Mouse (Mus musculus) Patski (cell line): ENCODE results near the gene Rcor3. TPM values are rescaled to one million over a fixed set of nuclear protein-coding genes. Genes with fewer than 3 reads are reported as not detected.

Source experiments
- ATAC-seq: fragments of 100-300 bp; one replicate; pipeline ENCODE4 v1.8.0; 2021
- CTCF ChIA-PET: fragments of 350-600 bp; sonication (Branson Sonifier 250); formaldehyde crosslinking; loops from one replicate; lab custom pipeline; 2022; ENCODE audit warnings: inconsistent platforms; lab: Charles Lee
- POLR2A ChIA-PET: fragments of 350-600 bp; sonication (Branson Sonifier 250); formaldehyde crosslinking; loops from one replicate; lab custom pipeline; 2022; ENCODE audit warnings: antibody characterized with exemption, inconsistent platforms; lab: Charles Lee
- DNase-seq: peaks from one replicate; pipeline ENCODE4 v3.0.0-alpha.2; 2011; ENCODE audit warnings: low read depth, low spot score
- H3K27me3 ChIP-seq: fragments of 371-371 bp; one replicate; pipeline ENCODE4 v1.5.1; 2021
- CTCF ChIP-seq: fragments of 100-300 bp; IDR thresholded peaks from one replicate; pipeline ENCODE4 v1.5.1; 2021
- in situ Hi-C: fragments of 300-500 bp; cut with MboI; formaldehyde crosslinking; loops from 3 replicates; pipeline ENCODE4 v1.11.1; 2018; ENCODE audit warnings: low pct_unique_long_range_greater_than_20kb, mixed read lengths
- polyA plus RNA-seq: library from polyadenylated mRNA; unstranded; gene quantifications from one replicate; pipeline ENCODE4 v1.2.3, GENCODE M21; 2021

Rcor3 gene
- polyA plus RNA-seq, 1 experiment from 2014 or later, result 34.2 TPM

GRCm38 (mm10) chr1:192094451-192095170 is 43.3 kb downstream of the Rcor3 start:
- CTCF ChIA-PET, result interaction anchor here (0.7 to 8.1 kb wide), 11 partner anchors 9 to 264 kb away, joined by 3 to 84 read pairs (median 8); no protein-coding TSS in a partner anchor
- ATAC-seq (no peak), DNase-seq (no peak)
- no peak for TF ChIP-seq CTCF
- POLR2A ChIA-PET, result interaction anchor here (1.2 kb wide), 1 partner anchor 130 kb away, joined by 3 read pairs; no protein-coding TSS in a partner anchor
- no peaks in the 10 kb centered on the region for H3K27me3 ChIP-seq
- in situ Hi-C loops, result loop anchor here (5.0 kb wide), 2 partner anchors 127 to 262 kb away; no protein-coding TSS in a partner anchor

DNA sequence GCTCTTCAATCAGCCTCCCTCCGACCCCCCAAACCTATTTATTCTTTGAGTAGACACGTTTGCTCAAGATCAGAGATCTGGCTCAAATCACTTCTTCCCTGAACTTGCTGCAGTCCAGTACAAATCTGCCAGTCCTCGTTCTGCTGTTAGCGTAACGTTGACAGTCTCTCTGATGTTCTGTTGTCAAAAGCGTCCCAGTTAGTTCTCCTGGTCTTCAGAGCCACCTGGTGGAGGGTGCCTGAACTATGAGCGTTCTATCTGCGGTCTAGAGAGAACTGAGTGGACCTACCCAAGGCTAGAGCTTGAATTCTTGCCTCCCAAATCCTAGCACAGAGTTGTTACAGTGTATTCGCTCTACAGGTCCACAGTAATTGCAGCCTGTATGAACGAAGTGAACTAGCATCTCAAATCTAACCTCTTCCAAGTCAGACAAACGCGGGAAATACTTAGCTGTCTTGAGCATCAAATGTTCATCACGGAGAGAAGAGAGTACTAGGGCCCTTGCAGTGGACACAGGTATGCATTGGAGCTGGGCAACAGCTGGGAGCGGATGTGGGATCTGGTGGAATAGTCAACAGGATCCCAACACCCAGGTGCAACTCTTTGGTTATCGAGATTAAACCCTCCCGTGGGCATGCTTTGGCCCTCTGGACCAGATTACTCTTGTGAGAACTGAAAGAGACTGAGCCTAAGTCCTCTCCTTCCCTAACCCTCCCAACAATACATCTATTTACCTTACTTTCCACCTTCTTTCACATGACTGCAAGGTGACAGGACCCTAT is 44.8 kb downstream of the Rcor3 start:
- H3K27me3 ChIP-seq, result no peaks in the 10 kb centered on the region
- in situ Hi-C loops, result loop anchor here (5.0 kb wide), 1 partner anchor 126 kb away; no protein-coding TSS in a partner anchor
- no peak for TF ChIP-seq CTCF
- ChIA-PET CTCF (interaction anchor here (0.6 to 8.1 kb wide), 26 partner anchors 8 to 266 kb away, joined by 3 to 84 read pairs (median 5); partner anchors contain the start of gene Rd3), POLR2A (interaction anchor here (0.6 to 1.7 kb wide), 2 partner anchors 21 to 129 kb away, joined by 3 to 7 read pairs; no protein-coding TSS in a partner anchor)
- ATAC-seq, result peak; percentile 83
- no peak for DNase-seq

DNA sequence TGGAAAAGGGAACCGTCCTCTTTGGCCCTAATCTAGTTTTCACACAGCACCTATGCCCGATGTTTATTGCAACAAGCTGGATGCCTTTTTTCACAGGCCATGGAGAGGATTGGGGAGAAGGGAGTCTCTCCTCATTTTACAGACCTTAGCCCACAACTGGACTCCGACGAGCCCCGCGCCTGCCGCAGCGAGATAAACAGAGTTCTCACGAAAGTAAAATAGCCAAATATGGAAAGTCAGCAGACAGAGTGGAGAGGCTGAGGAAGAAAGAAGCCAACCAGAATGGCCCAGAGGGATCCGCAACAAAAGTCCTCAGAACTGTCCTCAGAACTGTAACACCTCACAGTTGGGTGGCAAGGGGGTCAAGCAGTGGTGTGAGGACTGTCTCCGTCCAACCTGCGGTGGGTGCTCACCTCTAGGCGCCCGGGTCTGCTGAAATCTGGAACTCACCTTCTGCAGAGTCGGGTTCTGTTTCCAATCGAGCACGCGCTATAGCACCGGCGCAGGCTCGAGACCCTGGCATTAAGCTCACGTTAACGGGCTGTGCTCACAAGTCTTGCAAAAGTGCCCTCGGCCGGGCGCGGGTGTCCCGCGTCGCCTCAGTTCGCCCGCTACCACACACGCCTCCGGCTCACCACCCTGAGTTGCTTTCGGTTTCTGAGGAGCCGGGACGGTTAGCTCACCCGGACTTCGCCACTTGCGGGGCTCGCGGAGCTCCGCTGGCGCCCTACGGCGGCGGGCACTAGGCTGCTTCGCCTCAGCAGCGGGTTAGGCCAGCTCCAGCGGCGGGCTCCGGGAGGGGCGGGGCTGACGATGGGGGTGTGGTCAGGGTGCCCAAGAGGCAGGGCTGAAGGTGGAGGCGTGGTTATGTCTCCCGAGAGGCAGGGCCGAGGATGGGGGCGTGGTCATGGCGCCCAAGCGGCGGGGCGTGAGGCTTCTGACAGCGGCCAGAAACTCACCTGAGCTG is 45.8 kb downstream of the Rcor3 start, which contains the start of gene Traf5:
Traf5 (minus strand) TSS at position 754 of the 967 bp plus-strand sequence.
- CTCF ChIA-PET, result interaction anchor here (1.0 to 8.1 kb wide), 14 partner anchors 13 to 261 kb away, joined by 3 to 84 read pairs (median 9); no protein-coding TSS in a partner anchor
- TF ChIP-seq CTCF, result no peak
- ATAC-seq (peak; percentile 96), DNase-seq (peak; percentile 43)
- POLR2A ChIA-PET, result interaction anchor here (0.6 to 1.7 kb wide), 7 partner anchors 11 to 128 kb away, joined by 3 to 7 read pairs (median 3); no protein-coding TSS in a partner anchor
- no peaks in the 10 kb centered on the region for H3K27me3 ChIP-seq
- in situ Hi-C loops, result loop anchor here (5.0 kb wide), 1 partner anchor 125 kb away; no protein-coding TSS in a partner anchor

- DNase-seq (no peak), ATAC-seq (no peak)
- no peaks in the 10 kb centered on the region for H3K27me3 ChIP-seq
- TF ChIP-seq CTCF, result no peak
- in situ Hi-C loops, result loop anchor here (5.0 kb wide), 1 partner anchor 124 kb away; no protein-coding TSS in a partner anchor
- ChIA-PET POLR2A (interaction anchor here (0.6 to 1.2 kb wide), 4 partner anchors 10 to 116 kb away, joined by 3 read pairs; no protein-coding TSS in a partner anchor), CTCF (interaction anchor here (1.0 to 8.1 kb wide), 5 partner anchors 12 to 256 kb away, joined by 4 to 84 read pairs (median 6); no protein-coding TSS in a partner anchor)
Measured at GRCm38 (mm10) chr1:192090689-192091567, 46.9 kb downstream of the Rcor3 start.

DNA sequence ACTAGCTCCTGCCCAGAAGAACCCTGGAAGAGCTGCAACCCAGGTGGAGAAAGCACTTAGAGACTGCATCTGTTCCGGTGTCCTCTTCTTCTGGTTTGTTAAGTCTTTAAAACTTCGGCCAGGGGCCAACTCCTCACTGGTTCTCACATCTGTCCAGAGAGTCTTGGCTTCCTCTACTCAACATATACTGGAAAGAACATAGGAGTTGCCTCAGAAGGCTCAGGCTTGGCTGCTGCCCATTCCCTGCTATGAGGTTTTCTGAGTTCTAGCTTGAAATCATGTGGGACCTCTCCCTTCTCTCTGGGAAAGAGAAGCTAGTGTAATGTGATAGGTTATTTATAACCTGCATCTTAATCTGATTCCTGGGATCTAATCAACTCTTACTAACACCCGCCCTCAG is 47.6 kb downstream of the Rcor3 start:
- no peaks in the 10 kb centered on the region for H3K27me3 ChIP-seq
- no peak for TF ChIP-seq CTCF
- ATAC-seq (no peak), DNase-seq (no peak)
- CTCF ChIA-PET, result interaction anchor here (1.4 to 8.1 kb wide), 4 partner anchors 23 to 255 kb away, joined by 4 to 84 read pairs (median 6); no protein-coding TSS in a partner anchor
- POLR2A ChIA-PET, result interaction anchor here (1.2 kb wide), 1 partner anchor 116 kb away, joined by 3 read pairs; no protein-coding TSS in a partner anchor
- in situ Hi-C loops, result loop anchor here (5.0 kb wide), 1 partner anchor 123 kb away; no protein-coding TSS in a partner anchor

DNA sequence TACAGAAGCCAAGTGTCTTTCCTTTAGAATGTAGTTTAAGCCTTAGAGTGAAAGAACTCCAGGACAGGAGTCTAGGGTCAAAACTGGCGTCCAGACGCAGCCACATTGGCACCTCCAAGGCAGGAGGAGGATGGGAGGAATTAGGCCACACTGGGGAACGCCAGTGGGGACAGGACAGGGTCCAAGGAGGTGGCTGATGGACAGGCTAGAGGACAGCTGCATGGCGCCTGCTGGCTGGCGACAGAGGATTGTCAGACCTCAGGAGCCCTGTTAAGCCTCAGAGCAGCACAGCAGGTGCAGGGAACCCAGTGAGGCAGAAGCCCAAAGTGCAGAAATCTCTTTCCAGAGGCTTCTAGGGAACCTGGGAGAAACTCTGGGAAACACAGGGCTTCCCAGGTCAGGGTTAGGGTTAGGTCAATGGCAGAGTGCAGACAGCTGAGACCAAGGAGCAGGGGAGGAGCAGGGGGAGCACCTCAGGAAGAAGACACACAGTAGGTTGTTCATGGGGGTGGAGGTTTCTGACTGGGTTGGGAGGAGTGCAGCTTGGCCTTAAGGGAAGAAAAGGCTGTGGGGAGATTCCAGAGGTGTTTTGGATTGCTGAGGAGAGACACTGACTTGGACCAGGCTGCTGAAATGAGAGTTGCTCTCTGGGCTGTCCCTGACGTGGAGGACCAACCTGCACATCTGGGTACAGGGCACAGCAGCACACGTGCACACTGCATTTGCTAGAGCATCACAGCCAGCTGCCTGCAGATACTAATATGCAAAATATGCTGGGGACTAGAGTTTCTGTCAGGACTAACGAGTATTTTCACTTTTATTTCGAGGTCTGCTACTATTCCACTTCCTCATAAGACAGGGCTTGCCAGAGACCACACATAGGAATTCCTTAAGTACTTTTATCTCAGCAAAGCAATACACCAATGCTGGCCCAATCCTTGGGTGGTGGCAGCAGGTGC is 48.4 kb downstream of the Rcor3 start:
- POLR2A ChIA-PET, result interaction anchor here (1.2 to 1.3 kb wide), 2 partner anchors 11 to 12 kb away, joined by 3 read pairs; no protein-coding TSS in a partner anchor
- ATAC-seq (no peak), DNase-seq (no peak)
- CTCF ChIA-PET, result interaction anchor here (1.0 to 8.1 kb wide), 5 partner anchors 14 to 125 kb away, joined by 3 to 84 read pairs (median 4); no protein-coding TSS in a partner anchor
- in situ Hi-C loops, result loop anchor here (5.0 kb wide), 1 partner anchor 122 kb away; no protein-coding TSS in a partner anchor
- no peak for TF ChIP-seq CTCF
- H3K27me3 ChIP-seq, result no peaks in the 10 kb centered on the region

DNA sequence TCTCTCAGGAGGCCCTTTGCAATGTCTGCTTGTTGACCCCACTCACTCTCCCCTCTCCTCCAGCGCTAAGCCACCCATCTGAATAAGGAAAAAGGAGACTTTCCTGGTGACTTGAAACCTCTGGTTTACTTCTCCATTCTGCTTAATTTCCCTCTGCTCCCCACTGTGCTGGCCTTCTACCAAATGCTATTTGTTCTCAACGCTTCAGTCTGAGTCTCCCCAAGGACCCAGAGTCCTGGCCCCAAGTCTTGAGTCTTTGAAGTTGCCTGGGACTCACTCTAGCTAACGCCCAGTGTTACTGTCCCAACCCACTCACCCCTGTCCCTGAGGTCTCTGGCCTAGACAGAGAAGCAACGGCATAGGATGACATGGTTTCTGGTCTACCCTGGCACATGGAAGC is 49.9 kb downstream of the Rcor3 start:
- TF ChIP-seq CTCF, result no peak
- ChIA-PET POLR2A (no interaction called here), CTCF (interaction anchor here (1.2 to 2.0 kb wide), 3 partner anchors 12 to 21 kb away, joined by 3 to 5 read pairs (median 3); no protein-coding TSS in a partner anchor)
- DNase-seq (no peak), ATAC-seq (no peak)
- no peaks in the 10 kb centered on the region for H3K27me3 ChIP-seq
- in situ Hi-C loops, result no loop called here
